Mouse (Mus musculus): ENCODE data around the gene Adipor2. TPM values are rescaled to one million over a fixed set of nuclear protein-coding genes. Genes with fewer than 3 reads are reported as not detected.

Gene Adipor2
- 42.5 TPM for polyA plus RNA-seq (2015; fragmentation: Illumina TruSeq; extraction: RNeasy Lipid Tissue Mini Kit (QIAGEN cat#74804); ENCODE audit: low read depth, low replicate concordance)

DNA sequence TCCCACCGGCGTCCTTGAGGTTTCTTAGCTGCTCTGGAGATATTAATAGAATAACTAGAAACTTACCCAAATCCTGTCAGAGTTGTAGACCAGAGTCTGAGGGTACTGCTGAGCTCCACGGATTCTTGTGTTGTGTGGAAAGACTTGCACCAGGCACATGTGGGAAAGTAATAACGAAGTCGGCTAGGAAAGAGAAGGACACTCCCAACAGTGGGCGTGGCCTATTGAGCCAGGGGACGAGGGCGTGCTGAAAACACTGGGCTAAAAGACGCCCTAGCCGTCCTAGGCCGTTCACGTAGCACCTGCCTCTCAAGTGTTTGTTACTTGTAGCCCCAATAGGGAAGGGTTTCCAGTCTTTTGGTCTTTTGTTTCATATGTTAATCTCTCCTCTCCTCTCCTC is at the start of gene Adipor2:
TSS of gene Adipor2 (minus strand) at position 351 of the 400 bp plus-strand sequence.

GRCm38 (mm10) chr6:119330506-119330905 is 87.0 kb downstream of the Adipor2 start, which contains the start of gene Lrtm2:
Lrtm2 (minus strand) TSS chr6:119330766.

Other genes with a start within 250 kb of the Adipor2 start
- gene Dcp1b, start 242.5 kb downstream of the Adipor2 start, polyA plus RNA-seq (2015; fragmentation: Illumina TruSeq; extraction: RNeasy Lipid Tissue Mini Kit (QIAGEN cat#74804); ENCODE audit: low read depth, low replicate concordance) = 9.5 TPM
- 17.9 TPM for gene Cacna1c, start 221.3 kb downstream of the Adipor2 start, polyA plus RNA-seq (2015; fragmentation: Illumina TruSeq; extraction: RNeasy Lipid Tissue Mini Kit (QIAGEN cat#74804); ENCODE audit: low read depth, low replicate concordance)
- 3.3 TPM for gene Cacna2d4, start 181.2 kb downstream of the Adipor2 start, polyA plus RNA-seq (2015; fragmentation: Illumina TruSeq; extraction: RNeasy Lipid Tissue Mini Kit (QIAGEN cat#74804); ENCODE audit: low read depth, low replicate concordance)
- 46.9 TPM for gene Lrtm2, start 86.9 kb downstream of the Adipor2 start, polyA plus RNA-seq (2015; fragmentation: Illumina TruSeq; extraction: RNeasy Lipid Tissue Mini Kit (QIAGEN cat#74804); ENCODE audit: low read depth, low replicate concordance)
- gene Fbxl14, start 62.0 kb upstream of the Adipor2 start, polyA plus RNA-seq (2015; fragmentation: Illumina TruSeq; extraction: RNeasy Lipid Tissue Mini Kit (QIAGEN cat#74804); ENCODE audit: low read depth, low replicate concordance) = 16.6 TPM
- gene Wnt5b, start 126.6 kb upstream of the Adipor2 start, polyA plus RNA-seq (2015; fragmentation: Illumina TruSeq; extraction: RNeasy Lipid Tissue Mini Kit (QIAGEN cat#74804); ENCODE audit: low read depth, low replicate concordance) = 1.0 TPM

Data from brain, adult 10 weeks (tissue).